Mouse (Mus musculus): Measurements from ENCODE around the gene Spindoc.

DNA sequence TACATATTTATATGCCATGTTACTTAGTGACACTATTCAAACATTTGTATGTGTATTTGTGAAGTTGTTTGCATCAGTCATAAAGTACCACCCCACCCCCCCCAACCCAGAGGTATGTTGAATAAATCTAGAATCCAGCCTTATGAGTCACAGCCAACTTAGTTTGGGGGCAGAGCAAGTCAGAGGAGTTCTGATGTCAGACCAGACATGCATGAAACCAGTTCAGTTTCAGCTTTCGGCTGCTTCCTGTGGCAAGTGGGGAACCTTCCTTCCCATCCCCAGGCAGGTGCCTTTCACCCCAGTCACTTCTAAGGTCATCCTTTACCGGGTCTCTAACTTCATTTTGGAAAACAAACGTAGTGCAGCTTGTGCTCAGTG, 42.6 kb upstream of the Spindoc start:
- TF ChIP-seq CTCF (IDR thresholded peaks at IDR 0.05; ENCODE audit: extremely low read depth, insufficient read depth, insufficient read length, insufficient replicate concordance) (no peak), POLR2A (IDR thresholded peaks at IDR 0.05; ENCODE audit: low read depth, low read length) (no peak)

All from spleen, adult 2 months (tissue).